Mouse (Mus musculus) inflammation-experienced regulatory T-cells, adult 6 months (primary cell): ENCODE measurements around the gene Frmd4a. TPM values are rescaled to one million over a fixed set of nuclear protein-coding genes. Genes with fewer than 3 reads are reported as not detected.

Experiments
- ATAC-seq: one replicate; pipeline ENCODE4 v1.8.0; 2017
- polyA plus RNA-seq, 3 experiments: library from polyadenylated mRNA; unstranded; fragments of 100-300 nt; shearing (Covaris generic); gene quantifications; one replicate each; pipeline ENCODE4 v1.2.1; 2017

Gene Frmd4a
- polyA plus RNA-seq, 3 experiments from 2014 or later, result 1.2 to 1.5 (median 1.5) TPM

DNA sequence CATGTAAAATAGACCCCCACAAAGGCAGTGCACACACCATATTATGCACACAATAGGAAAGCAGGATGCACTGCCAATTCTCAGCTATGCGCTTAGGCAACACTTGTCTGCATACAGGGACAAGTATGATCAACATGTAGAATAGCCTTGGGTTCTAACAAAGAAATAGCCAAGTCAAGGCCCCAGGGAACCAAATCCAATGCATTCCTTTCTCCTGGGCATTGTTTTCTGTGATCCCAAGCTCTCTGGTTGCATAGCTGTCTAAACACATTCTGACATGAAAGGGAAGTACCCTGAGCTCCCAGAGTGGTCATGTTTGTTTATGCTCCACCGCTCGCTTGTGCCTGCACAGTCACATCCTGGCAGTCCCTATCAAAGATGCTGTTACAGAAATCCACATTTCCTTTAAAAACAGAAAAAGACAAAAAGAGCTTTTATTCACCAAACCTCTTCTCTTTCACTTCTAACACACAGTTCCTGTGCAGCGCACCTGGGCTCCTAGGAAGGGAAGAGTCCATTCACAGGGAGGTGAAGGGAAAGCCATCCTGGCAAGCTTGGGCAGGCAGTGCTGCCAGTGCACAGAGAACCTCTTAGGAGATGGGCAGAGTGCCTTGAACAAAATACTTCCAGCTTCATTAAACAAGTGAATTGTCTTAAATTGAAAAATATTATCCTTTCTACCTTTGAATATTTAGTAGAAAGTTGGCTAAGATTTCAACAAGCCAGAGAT lies 124.9 kb downstream of the Frmd4a start:
- ATAC-seq, result no peak

DNA sequence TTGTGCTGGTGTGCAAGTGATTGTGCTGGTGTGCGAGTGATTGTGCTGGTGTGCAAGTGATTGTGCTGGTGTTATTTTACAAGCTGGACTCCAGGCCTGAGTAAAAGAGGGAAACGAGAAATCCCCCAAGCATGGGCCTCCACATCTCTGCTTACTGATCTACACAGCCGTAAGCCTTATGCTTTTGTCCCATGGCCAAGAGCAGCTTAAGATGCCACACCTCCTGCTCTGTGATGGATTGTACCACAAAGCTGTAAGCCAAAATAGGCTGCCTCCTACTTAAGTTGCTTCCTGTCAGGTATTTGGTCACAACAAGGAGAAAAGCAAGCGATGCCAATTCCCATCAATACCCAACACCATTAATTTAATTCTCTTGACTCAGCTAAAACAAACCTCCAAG lies 126.9 kb downstream of the Frmd4a start:
- ATAC-seq, result no peak

DNA sequence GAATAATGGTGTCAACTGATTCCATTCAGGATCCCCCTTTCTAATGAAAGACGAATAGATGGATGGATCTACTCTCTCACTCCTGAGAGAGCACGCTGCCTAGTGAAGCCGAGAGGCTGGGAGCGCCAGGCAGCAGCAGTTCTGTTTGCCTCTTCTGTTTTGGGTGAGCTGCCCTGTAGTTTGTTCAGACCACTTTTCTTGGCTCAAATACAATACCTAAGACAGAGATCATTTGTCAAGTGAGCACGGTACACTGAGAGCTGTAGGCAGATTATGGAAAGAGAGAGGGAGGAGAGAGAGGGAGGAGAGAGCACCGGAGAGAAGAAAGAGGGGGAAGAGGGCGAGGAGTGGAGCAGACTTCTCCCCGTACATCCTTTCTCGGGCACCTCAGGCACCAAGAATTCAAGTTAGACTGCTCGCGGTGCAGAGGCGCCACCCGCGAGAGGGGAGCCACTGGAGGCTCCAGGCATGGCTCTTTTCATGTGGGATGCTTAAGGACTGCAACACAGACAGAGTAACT lies 135.1 kb downstream of the Frmd4a start:
- no peak for ATAC-seq

DNA sequence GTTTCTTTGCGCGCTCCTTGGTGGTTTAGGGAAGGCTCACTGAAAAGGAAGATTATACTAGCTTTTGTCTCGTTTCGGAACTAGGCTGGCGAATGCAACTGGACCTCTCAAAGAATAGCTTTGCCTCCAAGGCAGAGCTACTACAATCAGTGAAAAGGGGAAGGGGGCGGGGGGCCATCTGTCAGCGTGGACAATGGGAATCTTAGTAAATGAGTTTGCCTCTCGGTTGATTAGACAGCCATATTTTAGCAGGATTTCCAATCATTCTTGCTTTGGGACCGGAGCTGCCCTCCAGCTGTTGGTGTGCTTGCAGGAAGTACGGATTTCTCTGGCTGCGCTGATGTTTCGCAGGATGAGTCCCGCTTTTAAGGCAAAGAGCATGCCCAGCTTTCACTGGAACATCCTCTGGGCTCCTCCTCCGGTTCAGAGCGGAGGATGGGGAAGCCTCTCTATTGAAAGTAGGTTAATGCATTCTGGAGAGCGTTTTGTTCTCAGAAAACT lies 135.7 kb downstream of the Frmd4a start:
- ATAC-seq, result no peak

DNA sequence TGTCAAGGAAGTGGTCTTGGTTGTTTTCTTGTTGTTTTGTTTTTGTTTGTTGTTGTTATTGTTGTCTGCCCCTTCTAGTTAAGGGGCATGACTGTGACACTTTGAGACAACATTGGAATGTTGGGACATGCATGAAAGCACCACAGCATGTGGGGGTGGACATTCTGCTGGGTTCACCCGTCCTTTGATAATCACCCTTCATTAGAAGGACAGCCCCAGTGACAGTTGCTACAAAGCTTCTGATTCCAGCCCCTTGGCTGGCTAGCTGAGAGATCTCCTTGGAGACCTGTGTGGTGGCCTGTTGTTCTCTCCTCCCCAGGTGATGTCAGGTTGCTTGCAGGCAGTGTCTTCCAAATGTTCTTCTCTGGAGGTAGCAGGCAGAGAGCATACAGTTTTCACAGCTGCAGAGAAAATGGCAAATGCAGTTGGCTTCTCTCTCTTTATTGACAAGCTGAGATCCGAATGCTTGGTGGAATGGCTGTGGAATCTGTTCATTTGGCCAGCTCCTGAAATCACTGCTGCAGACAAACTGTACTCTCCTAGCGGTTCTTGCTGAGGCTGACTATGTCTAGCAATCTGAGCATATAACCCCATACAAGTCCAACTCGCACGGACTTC lies 136.6 kb downstream of the Frmd4a start:
- ATAC-seq, result no peak

DNA sequence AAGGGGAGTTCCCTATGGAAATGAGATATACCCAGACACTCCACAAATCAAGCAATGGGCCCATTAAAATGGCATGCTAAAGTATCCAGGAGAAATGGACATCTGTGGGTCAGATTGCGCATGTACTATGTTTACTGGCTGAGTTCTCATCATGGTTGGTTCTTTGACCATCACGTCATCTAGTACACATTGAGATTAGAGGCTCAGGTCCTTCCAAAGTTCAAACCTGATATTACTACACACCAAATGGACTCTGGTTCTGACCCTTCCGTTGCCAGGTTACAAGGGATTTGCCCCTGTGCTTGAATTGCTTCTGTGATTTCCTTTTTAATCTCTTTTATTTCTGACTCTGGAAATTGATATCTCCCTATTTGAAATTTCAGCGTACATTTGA lies 137.1 kb downstream of the Frmd4a start:
- no peak for ATAC-seq

DNA sequence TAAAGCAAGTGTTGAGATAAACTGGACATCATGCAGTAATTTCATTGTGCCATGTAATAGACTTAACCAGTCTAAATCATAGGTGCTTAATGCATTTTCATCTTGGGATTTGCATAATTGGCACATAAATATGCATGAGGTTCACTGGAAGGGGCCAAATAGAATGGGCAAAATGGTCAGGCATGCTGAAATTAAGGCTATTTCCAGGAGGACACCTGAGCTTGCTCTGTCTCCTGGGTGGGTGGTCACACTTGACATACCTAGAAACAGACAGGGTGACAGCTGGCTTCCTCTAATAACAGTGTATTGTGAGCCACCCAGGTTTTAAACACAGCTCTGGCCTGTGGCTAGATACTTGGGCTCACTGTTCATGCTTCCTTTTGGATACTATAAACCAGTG lies 137.9 kb downstream of the Frmd4a start:
- ATAC-seq, result no peak

DNA sequence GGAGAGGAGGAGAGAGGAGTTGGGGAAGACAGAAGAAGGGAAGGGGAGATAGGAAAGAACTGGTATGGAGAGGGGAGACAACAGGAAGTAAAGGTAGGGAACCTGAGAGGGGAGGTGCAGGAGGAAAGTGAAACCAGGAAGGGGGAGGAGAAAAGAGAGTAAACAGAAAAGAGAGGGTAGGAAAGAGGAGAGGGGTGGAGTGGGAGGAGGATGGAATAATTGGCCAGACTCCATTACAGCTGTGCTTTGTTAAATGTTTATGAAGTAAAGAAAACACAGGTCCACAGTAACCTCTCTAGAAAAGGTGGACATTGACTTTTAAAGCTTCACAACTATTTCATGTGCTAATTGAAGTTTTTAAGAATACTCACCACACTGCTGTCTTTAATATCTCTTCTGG lies 139.0 kb downstream of the Frmd4a start:
- ATAC-seq, result no peak

DNA sequence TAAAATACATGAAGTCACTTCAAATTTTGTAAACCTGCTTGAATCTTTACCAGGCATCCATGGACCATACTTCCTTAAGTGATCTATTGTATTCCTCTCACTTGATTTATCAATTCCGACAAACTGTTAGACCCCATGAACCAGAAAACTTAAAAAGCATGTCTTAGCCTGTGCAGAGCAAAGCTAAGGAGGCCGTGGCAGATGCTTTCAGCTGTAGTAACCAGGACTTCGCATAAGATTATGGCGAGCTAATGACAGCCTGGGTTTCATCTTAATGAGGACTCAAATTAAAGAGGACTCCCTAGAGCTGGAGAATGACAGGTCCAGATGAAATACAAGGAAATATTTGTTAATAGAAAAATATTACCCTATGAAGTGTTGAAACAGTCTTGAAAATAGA lies 139.9 kb downstream of the Frmd4a start:
- ATAC-seq, result no peak

DNA sequence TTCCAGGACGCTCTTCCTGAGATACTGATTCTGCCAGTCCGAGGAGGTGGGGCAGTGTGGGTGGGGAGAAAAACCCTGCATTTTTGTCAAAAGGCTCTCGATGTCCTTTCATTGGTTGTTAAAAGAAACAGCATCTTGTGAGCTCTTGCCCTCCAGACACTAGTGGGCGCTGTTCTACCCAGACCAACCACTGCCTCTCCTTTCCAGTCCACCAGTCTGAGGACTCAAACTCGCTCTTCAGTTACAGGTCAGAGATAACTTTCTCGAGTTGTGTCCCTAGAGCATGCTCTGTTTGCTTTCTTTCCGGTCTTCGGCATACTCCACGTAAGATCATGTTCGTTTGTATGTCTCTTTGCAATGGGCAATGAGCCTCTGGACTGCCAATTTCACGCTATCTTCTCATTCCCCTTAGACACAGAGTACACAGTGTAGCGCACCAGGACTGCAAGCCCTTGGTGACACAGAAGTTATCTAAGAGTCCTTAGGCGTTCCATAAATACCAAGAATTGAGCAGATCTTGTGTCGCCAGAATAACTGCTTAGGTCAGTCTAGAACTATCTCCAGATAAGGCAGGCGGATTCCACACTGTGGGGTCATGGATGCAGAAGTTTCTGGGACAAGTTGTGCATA lies 142.2 kb downstream of the Frmd4a start:
- ATAC-seq, result no peak

DNA sequence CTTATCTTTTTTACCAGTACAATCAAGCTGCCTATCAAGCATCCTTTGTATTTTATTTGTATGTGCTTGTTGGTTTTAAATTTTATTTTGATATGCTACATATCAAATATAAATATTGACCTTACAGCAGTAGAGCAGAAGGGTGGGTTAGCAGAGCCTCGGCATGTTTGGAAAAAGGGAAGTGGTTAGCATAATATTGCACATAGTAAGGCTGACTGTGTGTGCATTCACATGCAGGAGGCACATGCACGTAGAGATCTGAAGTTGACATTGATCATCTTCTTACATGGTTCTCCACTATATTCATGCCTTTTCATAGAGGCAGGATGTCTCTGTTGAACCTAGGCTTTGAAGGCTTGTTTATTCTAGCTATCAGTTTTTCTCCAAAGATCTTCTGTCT lies 148.7 kb downstream of the Frmd4a start:
- ATAC-seq, result no peak

DNA sequence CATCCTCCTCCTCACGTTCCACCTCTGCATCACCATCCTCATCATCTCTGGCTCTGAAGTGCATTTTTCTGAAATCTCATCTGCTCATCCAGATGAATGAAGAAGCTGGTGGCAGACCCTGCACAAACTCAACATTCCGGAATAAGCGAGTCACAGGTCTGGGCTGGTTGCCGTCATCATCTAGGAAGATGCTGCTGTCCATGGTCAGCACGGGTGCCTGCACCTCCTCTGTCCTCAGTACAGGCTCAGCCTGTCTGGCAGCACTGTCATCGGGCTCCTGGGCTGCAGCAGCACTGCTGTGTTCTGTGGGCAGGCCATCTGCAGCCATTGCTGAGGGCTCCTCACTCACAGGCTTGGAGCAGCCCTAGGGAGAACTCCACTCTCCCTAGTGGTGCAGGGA lies 149.6 kb downstream of the Frmd4a start:
- no peak for ATAC-seq

DNA sequence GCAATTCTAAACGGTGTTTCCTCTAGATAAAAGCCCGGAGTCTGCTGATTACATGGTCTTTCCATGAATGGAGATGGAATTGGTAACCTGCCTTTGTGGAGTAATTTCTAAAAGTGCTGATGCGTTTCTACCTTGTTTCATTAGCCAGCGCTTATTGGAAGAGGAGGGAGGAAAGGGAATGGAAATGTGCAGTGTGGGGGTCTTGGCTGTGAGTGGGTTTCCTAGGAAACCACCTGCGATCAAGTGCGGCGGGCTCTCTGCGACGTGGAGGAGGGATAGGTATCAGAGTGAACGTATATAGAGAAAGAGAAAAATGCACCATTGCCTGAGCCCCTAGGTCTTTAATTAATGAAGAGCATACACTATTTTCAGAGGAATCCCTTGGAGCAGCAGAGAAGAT lies 152.2 kb downstream of the Frmd4a start:
- no peak for ATAC-seq

DNA sequence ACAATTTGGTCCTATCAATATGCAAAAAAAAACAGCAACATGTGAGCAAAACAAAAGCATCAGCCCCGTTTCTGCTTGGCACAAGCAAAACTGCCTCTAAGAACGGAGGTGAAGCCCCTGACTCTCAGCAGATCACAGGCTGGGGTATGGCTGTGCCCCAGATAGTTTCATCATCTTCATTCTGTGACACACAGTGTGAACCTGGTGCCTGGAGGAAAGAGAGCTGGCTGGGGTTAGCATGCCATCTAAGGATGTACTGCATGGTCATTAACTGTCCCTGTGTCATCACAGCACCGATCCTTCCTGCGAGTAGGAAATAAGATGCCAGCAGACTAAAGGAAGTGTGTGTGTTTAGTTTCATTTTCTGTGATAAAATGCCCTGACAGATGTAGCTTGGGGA lies 152.7 kb downstream of the Frmd4a start:
- ATAC-seq, result no peak

DNA sequence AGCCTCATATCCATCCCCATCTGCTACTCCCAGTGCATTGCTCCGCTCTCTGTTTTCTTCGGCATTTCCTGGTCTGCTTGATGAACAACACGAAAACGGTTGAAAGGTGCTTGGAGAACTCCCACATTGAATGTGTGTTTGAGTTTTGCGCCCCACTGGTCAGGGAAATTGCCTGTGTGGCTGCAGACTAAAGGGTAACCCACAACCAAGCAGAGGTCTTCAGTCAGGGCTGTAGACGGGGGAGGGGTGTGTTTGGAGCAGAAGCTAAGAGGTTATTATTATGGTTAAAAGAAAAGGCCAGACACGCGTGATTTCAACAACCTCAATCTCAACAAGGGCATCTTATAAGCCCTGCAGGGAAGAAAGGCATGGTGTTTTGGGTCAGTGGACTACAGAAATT lies 167.5 kb downstream of the Frmd4a start:
- ATAC-seq, result no peak

DNA sequence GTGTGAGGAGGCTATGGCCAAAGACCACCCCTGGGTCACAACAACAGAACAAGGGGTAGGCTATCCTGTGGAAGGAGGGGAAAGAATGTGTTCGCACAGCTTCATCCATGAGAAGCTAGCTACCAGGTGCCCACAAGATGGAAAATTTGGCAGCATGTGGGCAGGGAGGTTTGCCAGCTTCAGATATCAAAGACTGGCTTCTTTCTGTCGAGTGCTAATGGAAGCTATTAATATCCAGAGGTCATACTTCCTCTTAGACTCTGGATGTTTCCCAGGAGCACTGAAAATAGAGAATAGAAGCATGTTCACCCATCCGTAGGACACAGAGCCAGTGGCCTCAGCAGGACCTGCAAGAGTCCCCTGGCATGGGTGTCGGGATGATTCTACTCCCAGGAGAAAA lies 170.0 kb downstream of the Frmd4a start:
- no peak for ATAC-seq

DNA sequence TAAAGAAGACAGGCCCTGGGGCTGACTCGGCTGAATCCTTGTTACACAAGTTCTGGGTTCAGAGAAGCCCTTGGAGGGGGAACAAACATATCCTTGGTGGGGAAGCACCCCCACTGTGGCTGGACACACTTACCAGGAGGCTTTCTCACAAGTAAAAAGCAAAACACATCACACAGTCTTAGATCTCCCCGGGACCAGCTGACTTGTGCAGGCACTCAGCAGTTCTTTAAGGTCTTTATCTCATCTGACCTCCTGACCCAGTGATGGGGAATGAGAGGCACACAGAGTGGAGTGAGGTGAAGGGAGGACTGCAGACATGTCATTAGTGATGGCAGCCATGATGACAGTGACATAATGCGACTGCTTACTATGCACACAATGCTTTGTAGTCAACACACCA lies 170.8 kb downstream of the Frmd4a start:
- no peak for ATAC-seq

DNA sequence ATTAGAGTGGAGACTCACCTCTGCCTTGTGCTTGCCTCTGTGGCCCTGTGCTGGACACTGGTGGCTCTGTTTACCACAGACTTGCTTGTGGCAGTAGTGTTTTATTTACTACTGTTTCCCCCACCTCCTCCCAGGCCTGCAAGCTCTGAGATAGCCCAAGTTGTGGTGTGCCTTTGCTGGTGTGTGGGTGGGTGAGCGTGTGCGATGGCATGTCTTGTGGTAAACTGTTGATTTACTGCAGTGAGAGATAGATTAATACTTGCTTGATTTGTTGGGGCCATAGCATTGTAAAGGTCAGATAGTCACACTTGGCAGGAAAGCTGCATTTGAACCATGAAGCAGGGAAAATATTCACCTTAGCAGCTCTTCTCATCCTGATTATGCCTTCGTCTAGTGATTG lies 172.8 kb downstream of the Frmd4a start:
- no peak for ATAC-seq

DNA sequence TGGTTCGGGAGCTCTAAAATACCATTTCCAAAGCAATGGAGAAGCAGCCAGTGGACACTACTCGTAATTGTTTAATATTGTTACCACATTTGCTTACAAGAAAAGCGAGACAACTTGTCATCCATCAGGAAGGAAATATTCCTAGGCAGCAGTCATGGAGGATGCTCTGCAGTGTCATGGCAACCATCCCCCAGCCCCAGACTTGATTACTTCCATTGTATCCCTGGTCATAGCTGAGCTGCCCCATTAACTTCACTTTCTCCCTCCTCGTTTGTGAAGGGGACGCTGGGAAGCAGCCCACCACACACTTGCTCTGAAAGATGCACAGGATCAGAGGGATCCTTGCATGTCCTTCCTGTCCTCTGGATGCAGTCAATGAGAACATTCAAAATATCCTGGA lies 173.5 kb downstream of the Frmd4a start:
- ATAC-seq, result no peak

DNA sequence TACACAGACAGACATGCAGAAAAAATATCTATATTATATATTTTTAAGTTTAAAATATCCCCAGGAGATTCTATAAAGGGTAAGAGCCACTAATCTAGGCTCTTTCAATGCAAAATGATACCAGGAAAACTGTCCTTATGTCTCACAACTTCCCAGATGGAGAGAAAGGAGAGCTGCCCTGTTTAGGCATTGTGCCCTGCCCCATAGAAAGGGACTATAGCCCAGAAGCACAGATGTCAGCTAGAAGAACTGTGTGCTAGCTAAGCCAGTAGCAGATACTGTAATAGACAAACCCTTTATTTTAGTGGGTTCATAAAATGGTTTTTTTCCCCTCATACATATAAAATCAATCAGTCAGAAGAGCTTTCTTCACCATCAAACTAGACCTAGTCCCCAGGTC lies 175.7 kb downstream of the Frmd4a start:
- ATAC-seq, result no peak

DNA sequence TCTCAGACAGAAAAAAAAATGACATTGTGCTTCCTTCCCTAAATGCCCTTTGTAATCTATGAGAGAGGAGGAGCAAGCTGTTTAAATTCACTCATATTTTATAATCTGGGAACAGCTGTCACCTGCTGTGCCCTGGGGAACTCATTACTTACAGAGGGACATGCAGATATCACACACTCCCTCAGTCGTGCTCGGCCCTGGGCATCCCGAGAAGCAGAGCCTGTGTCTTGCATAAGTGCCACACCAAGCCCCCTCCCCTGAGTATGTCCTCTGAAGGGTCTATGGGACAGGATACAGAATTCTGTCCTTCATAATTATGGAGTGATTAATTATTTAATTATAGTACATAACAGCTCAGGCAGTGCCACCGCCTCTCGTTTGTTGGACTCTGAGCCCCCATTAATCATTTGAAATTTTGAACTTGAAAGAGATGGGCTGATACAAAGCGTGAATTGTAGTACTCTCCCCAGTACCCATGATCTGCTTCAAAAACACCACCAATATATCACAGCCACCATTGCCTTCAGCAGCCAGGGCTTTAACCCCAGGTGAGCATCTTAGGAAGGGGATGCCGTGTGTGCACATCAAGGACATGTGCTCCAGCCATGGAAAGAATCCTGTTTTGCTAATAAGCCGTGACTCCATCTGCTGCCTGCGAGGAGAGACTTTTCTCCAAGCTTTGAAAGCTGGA lies 177.0 kb downstream of the Frmd4a start:
- no peak for ATAC-seq

DNA sequence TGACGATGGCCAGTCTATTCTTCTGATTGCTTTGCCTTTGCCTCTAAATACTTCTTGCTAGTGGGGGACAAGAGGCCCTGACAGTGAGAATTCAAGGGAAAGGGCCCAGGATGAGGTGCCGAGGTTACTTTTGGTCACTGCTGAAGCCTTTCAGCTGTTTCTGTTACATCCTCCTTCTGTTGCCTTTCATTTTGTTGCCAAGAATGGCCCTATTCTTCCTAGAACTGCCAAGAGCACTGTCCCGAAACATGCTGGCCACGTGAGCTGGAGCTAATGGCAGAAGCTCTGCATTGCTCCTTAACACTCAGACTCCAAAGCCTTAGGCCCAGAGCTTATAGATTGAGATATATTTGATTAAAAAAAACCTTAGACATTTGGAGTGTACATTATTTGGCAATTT lies 178.5 kb downstream of the Frmd4a start:
- no peak for ATAC-seq

DNA sequence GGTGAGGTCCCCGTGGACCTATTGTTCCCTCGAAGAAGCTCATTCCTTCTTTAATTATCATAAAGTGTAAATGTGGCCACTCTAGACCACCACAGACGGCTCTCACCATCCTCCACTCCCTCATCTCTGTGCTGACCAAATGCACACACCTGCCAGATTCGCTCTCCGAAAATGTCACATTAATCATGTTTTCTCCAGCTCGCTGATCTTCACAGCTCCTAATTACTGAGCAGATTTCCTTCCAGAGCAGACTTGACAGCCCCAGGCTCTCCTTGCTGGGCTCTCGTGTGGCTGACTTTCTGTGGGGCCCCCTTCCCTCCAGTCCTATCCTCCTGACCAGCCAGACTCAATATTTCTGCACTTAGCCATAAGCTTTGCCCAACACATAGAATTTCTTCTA lies 191.7 kb downstream of the Frmd4a start:
- no peak for ATAC-seq

DNA sequence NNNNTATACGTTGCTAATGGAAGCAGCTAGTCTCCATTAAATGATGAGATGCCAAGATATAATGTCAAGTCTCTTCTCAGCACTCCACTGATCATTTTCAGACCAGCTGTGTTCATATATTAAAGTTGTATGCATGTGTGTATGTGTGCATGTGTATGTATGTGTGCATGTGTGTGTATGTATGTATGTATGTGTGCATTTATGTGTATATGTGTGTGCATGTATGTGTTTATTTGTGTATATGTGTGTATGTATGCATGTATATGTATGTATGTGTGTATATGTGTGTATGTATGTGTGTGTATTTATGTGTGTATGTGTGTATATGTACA lies 204.9 kb downstream of the Frmd4a start:
- ATAC-seq, result no peak
